Mouse (Mus musculus) embryonic stem cell, embryonic (primary cell): ENCODE measurements around the gene Cd276.

Experiments used
- CTCF ChIA-PET, 4 experiments: fragments of 300-600 bp in 2 of 4; fragments of 350-600 bp in 2 of 4; sonication (Branson Sonifier 250); formaldehyde crosslinking; loops; one replicate each; lab custom pipeline; 2022; ENCODE audit warnings: inconsistent platforms in 2 of 4; lab: Charles Lee
- POLR2A ChIA-PET, 4 experiments: fragments of 300-600 bp in 2 of 4; fragments of 350-600 bp in 2 of 4; sonication (Branson Sonifier 250); formaldehyde crosslinking; loops; one replicate each; lab custom pipeline; 2022; ENCODE audit warnings: antibody characterized with exemption in 4 of 4, inconsistent platforms in 1 of 4; lab: Charles Lee

Gene Cd276

DNA sequence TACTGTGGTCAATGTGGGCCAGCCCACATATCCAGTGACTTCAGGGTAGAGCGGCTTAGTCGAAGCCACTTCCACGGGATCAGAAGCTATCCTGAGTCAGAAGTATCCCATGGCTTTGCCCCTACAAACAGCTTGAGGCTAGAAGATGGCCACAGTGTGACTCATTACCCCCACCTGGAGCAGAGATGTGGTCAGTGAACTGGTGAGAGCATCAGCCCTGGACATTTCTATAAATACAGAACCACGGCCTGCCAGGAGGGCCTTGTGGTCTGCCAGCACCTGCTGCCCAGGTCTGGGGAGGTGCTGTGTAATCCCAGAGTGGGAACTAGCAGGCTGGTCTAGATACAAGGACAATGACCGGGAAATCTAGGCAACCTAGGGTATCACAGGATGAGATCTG is 54.3 kb downstream of the Cd276 start:
- ChIA-PET POLR2A (no interaction called here), CTCF (no interaction called here)

DNA sequence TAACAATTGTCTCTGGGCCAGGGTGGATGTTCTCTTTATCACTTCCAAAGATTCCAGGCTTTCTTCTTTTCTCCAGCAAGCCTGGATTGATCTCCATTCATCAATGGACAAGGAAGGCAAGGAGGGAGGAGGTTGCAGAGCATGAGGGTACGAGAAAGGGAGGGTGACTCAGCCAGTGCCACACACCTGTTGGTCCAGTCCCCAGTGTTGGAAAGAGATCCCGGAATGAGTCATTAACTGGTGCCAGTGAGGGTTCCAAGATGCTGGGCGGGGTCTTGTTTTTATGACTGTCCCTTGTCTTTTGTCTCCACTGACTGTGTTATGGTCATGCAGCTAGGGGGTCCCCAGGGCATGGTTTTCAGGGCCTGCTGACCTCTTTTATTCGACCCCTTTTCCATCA is 57.3 kb downstream of the Cd276 start:
- POLR2A ChIA-PET = interaction anchor here in 1 of 4 experiments (1.5 kb wide), 1 partner anchor 10 kb away, joined by 3 read pairs; no protein-coding TSS in a partner anchor
- CTCF ChIA-PET = interaction anchor here in 2 of 4 experiments (0.6 kb wide), 2 partner anchors 10 to 1838 kb away, joined by 3 to 4 read pairs; no protein-coding TSS in a partner anchor

DNA sequence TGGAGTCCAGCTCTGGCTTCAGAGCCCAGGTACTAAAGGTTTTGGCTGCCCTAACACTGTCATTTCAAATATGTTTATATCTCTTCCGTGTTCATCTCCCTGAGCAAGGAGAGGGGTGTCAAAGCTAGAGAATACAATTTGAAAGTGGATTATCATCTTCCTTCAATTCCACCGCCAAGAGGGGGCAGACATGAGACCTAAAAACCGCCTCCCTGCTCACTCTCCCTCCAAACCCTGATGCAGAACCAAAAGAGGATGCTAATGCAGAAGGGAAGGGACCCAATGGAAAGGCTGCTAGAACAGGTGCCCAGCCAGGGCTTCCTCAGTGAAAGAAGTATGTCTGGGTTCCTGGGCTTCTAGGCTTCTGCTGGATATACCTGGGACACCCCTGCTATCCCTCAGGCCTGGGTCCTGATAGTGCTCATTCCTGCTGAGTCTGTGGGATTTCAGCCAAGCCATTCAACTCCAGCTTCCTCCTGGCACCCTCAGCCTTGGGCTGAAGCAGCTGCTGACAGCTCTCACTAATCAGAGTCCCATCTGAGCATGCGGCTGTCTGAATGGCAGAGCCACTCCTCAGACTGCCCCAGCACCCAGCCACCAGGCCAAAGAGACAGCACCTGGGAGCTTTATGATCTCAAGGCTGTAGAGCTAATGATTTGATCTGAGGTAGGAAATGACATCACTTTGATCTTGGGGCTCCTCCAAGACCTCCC is 58.6 kb downstream of the Cd276 start:
- POLR2A ChIA-PET = interaction anchor here in 2 of 4 experiments (0.9 to 1.1 kb wide), 4 partner anchors 13 to 40 kb away, joined by 3 read pairs; no protein-coding TSS in a partner anchor
- CTCF ChIA-PET = interaction anchor here in 2 of 4 experiments (0.5 to 1.2 kb wide), 2 partner anchors 57 to 185 kb away, joined by 3 to 4 read pairs; no protein-coding TSS in a partner anchor

DNA sequence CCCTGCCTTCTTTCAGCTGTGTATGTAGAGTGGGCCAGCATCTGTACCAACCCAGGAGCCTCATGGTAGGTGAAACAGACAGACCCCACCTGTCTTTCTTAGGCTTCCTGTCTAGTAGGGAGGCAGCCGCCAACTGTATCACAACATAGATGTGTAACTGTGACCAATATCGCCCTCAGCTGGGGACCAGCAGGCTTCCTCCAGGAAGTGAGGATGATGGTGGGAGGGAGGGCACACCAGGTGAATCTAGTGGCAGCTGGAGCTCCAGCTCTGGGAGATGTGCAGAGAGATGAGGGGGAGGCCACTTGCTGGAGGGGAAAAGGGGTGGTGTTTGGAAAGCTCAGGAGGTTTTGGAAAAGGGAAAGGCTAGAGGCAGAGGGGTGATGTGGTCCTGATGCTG is 60.2 kb downstream of the Cd276 start:
- POLR2A ChIA-PET = interaction anchor here in 1 of 4 experiments (0.6 to 0.9 kb wide), 2 partner anchors 39 to 145 kb away, joined by 4 to 5 read pairs; no protein-coding TSS in a partner anchor
- CTCF ChIA-PET = interaction anchor here in 3 of 4 experiments (0.5 to 0.7 kb wide), 3 partner anchors 84 to 619 kb away, joined by 3 to 16 read pairs (median 3); no protein-coding TSS in a partner anchor

DNA sequence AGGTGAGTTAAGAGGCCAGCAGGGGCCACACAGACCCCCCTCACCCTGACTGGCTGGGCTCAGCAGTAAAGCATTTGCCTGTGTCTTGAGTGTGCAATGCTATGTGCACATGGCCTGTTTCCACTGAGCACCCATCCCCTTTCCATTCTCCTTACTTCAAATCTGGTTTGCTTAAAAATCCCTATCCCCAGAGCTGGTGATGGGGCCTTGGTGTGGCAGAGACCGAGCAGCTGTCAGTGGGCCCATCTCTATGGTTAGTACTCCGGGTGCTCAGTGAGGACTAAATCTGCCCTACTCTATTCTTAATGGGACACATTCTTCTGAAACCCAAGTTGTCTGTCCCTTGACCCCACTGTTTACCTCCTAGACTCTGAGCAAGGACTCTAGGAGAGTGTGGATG is 64.8 kb downstream of the Cd276 start:
- ChIA-PET POLR2A (interaction anchor here (0.5 to 9.4 kb wide), 12 partner anchors 8 to 959 kb away, joined by 3 to 85 read pairs (median 3); no protein-coding TSS in a partner anchor), CTCF (interaction anchor here in 2 of 4 experiments (1.0 to 1.3 kb wide), 2 partner anchors 45 to 89 kb away, joined by 3 read pairs; no protein-coding TSS in a partner anchor)

DNA sequence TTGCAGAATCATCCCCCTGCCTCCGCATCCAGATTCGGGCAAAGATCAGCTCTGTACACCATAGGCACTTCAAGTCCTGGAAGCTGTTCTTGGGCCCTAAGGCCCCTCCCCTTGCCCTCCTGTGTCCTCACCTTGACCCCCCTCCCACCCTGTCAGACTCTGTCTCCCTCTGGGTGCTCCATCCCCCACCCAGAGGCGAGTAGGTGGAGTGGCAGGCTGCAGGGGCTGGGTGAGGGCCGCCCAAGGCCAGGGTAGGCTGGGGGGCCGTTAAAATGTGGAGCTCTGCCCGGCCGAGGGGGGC is 65.4 kb downstream of the Cd276 start:
- ChIA-PET POLR2A (interaction anchor here (0.5 to 9.4 kb wide), 12 partner anchors 9 to 959 kb away, joined by 3 to 85 read pairs (median 3); no protein-coding TSS in a partner anchor), CTCF (interaction anchor here in 2 of 4 experiments (0.6 to 1.3 kb wide), 4 partner anchors 46 to 281 kb away, joined by 3 to 4 read pairs (median 4); no protein-coding TSS in a partner anchor)

DNA sequence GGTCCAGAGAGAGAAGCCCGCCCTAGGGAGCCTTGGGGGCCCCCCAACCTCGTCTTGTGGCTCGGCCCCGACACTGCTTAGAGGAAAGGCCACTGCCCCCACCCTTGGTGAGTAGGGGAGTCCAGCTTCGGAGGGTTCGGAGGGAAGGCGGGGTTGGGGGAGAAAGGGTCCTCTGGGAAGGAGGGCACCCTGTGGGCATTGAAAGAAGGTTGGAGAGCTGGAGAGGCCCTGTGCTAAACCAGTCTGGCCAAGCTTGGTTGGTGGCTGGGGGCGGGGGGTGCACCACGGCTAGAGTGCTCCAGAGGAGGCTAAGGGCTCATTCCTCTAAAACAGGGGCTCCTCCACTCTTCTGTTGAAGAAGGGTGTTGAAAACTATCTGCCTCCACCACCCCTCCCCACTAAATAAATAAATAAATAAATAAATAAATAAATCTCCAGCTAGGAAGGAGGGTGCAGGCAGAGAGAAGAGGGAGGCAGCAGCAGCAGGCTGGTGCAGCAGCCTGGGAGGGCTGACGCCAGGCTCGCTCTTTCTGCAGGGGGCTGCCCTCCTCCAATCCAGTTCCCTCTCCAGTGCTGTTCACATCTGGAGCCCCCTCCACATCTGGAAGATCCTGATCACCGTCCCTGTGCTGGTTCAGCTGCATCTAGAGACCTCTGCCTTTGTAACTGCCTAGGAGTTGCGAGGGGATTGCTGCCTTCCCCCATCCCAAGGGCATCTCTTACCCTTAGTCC is 65.9 kb downstream of the Cd276 start:
- CTCF ChIA-PET = interaction anchor here in 2 of 4 experiments (0.6 to 1.3 kb wide), 3 partner anchors 90 to 280 kb away, joined by 3 to 4 read pairs (median 4); no protein-coding TSS in a partner anchor
- POLR2A ChIA-PET = interaction anchor here in 2 of 4 experiments (0.6 to 9.4 kb wide), 10 partner anchors 10 to 485 kb away, joined by 3 to 85 read pairs (median 4); partner anchors contain the start of gene Nptn (in 1 of the 2)

DNA sequence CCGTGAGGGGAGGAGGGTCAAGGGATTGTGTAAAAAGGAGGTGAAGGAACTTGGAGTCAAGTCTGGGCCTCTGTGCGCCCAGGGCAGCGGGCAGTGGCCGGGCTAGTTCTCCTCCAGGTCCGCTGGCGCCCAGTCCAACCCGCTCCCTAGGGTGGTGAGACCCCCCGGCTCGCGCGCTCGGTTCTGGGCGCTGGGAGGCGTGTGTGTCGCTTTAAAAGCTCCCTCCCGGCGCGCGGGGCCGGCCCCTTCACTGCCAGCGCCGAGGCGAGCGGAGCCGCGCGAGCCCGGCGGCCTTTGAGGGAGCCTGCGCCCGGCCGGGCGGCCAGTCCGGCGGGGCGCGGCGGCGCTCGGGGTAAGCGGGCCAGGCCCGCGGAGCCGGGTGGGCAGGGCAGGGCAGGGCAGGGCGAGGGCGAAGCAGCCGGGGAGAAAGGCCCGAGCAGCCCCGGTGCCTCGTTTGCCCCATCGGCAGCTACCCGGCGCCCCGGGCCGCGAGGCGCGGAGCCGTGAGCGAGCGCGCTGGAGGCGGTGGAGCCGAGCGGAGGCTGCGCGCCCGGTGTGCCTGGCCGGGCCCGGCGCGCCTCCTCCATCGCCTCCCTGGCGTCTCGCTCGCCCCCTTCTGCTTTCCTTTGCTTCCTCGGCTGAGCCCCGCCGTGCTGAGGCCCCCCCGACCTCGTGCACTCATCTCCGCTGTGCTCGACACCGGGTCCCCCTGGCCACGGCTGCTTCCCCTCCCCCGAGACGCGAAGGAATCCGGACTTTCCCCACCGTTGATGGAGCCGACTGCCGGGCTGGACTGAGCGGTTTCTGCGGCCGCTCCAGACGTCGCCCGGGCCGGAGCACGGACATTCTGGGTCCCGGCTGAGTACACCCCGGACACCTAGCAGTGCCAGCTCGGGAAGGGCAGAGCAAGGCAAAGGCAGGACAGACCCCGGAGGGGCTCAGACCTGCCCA is 67.1 kb downstream of the Cd276 start, which contains the start of gene Insyn1:
Gene Insyn1 (plus strand): TSS at position 753 of the 951 bp plus-strand sequence.
- CTCF ChIA-PET = interaction anchor here in 1 of 4 experiments (1.0 kb wide), 1 partner anchor 206 kb away, joined by 3 read pairs; no protein-coding TSS in a partner anchor
- POLR2A ChIA-PET = interaction anchor here (0.5 to 9.4 kb wide), 14 partner anchors 19 to 934 kb away, joined by 3 to 85 read pairs (median 3); partner anchors contain the start of gene Nptn (in 1 of the 4)

DNA sequence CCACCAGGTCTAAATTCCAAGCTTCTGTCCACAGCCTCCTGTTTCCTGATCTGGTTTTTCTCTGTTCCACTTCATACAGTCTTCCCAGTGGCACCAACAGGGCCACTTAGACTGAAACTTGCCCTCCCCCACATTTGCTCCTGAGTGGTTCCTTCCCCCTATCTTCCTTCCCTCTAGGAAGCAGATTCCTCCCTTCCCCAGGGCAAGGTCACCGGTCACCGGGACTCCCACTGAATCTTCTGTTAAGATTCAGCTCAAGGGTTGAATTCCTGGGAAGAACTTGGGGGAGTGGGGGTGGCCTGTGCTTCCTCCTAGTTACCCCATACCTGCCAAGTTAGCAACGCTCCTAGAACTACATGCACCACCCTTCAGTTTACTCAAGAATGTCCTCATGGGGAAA is 68.2 kb downstream of the Cd276 start:
- ChIA-PET CTCF (interaction anchor here in 2 of 4 experiments (0.6 to 0.7 kb wide), 5 partner anchors 26 to 1130 kb away, joined by 3 to 5 read pairs (median 4); no protein-coding TSS in a partner anchor), POLR2A (interaction anchor here in 3 of 4 experiments (0.7 to 9.4 kb wide), 9 partner anchors 10 to 95 kb away, joined by 3 to 85 read pairs (median 4); partner anchors contain the start of gene Nptn (in 1 of the 3))
